Mouse (Mus musculus): ENCODE results near the gene Irs1. TPM values are rescaled to one million over a fixed set of nuclear protein-coding genes. Genes with fewer than 3 reads are reported as not detected.

The Irs1 gene
- polyA plus RNA-seq, 1 experiment: 3.9 TPM

DNA sequence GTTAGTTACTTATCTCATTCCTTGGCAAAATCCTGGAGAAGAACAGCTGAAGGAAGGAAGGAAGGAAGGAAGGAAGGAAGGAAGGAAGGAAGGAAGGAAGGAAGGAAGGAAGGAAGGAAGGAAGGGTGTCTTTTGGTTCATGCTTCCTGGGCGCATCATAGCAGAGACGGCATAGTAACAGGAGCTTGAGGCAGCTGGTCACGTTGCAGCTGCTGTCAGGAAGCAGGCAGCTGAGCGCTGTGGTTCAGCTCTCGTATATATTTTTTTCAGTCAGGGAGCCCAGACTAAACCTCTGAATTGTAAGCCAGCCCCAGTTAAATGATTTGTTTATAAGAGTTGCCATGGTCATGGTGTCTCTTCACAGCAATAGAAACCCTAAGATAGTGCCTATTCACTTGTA lies 34.9 kb upstream of the Irs1 start:
- no peak overlapping the region for H3K4me3 ChIP-seq
- TF ChIP-seq REST (IDR thresholded peaks at IDR 0.05; ENCODE audit: insufficient read depth, insufficient read length) (no peak), MYOD1 (IDR thresholded peaks at IDR 0.05; ENCODE audit: control insufficient read depth in 1 of 3, insufficient read length in 2 of 3, low read depth in 2 of 3) (peak in 2 of 3 experiments; percentile 73 to 75), MYOG (IDR thresholded peaks at IDR 0.05; ENCODE audit: control insufficient read depth in 1 of 3, insufficient read depth in 1 of 3, insufficient read length in 2 of 3, low read depth in 2 of 3) (peak; percentile 33 to 80 (median 71)), USF1 (IDR thresholded peaks at IDR 0.05; ENCODE audit: low read depth) (no peak), POLR2A (IDR thresholded peaks at IDR 0.05; ENCODE audit: insufficient read length, low read depth) (no peak), TCF3 (IDR thresholded peaks at IDR 0.05; ENCODE audit: insufficient read length, low read depth) (peak; percentile 60)
- peaks cover 94% of the 10 kb centered on the region for H3K79me2 ChIP-seq (ENCODE audit: control insufficient read depth, insufficient read depth)
- no peaks in the 10 kb centered on the region for H3K36me3 ChIP-seq (ENCODE audit: control insufficient read depth, insufficient read depth)
- H3ac ChIP-seq (ENCODE audit: control insufficient read depth, insufficient read length): no peak overlapping the region
- no peaks in the 10 kb centered on the region for H3K27me3 ChIP-seq (ENCODE audit: control insufficient read depth, insufficient read depth, insufficient read length)
- H3K4me2 ChIP-seq (ENCODE audit: low read depth): no peak overlapping the region

GRCm38 (mm10) chr1:82324131-82324785 lies 33.0 kb upstream of the Irs1 start:
- H3K4me3 ChIP-seq: no peak overlapping the region
- H3K79me2 ChIP-seq (ENCODE audit: control insufficient read depth, insufficient read depth): peaks cover 92% of the 10 kb centered on the region
- TF ChIP-seq MYOD1 (IDR thresholded peaks at IDR 0.05; ENCODE audit: control insufficient read depth in 1 of 3, insufficient read length in 2 of 3, low read depth in 2 of 3): no peak
- no peak for TF ChIP-seq REST (IDR thresholded peaks at IDR 0.05; ENCODE audit: insufficient read depth, insufficient read length)
- no peak for TF ChIP-seq POLR2A (IDR thresholded peaks at IDR 0.05; ENCODE audit: insufficient read length, low read depth)
- no peak for TF ChIP-seq MAX (IDR thresholded peaks at IDR 0.05; ENCODE audit: low read depth)
- no peaks in the 10 kb centered on the region for H3K36me3 ChIP-seq (ENCODE audit: control insufficient read depth, insufficient read depth)
- H3ac ChIP-seq (ENCODE audit: control insufficient read depth, insufficient read length): no peak overlapping the region
- H3K4me2 ChIP-seq (ENCODE audit: low read depth): no peak overlapping the region
- no peaks in the 10 kb centered on the region for H3K27me3 ChIP-seq (ENCODE audit: control insufficient read depth, insufficient read depth, insufficient read length)

DNA sequence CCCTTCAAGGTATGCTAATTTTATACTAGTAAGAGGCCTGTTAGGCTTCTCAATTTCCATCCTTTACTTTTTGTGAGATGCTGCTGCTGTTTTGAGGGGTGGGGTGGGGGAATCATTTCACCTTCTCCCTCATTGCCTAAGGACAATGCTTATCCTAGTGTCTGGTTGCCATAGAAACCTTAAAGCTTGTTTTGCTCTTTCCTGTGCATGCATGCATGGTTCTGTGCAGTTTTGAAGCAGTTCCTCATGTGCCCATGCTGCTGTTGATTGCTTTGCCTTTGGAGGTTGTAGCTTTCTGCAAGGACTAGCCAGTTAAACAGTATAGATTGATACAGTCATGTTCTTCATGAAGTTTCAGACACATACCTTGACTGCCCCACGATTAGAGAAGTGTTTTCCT lies 30.2 kb upstream of the Irs1 start:
- TF ChIP-seq MYOG (IDR thresholded peaks at IDR 0.05; ENCODE audit: control insufficient read depth in 1 of 3, insufficient read depth in 1 of 3, insufficient read length in 2 of 3, low read depth in 2 of 3): no peak
- no peak for TF ChIP-seq MAX (IDR thresholded peaks at IDR 0.05; ENCODE audit: low read depth)
- no peak for TF ChIP-seq TCF3 (IDR thresholded peaks at IDR 0.05; ENCODE audit: insufficient read length, low read depth)
- no peak for TF ChIP-seq TCF12 (IDR thresholded peaks at IDR 0.05; ENCODE audit: insufficient read depth, poor library complexity, severe bottlenecking)
- TF ChIP-seq MYOD1 (IDR thresholded peaks at IDR 0.05; ENCODE audit: control insufficient read depth in 1 of 3, insufficient read length in 2 of 3, low read depth in 2 of 3): no peak
- no peak for TF ChIP-seq POLR2AphosphoS2 (IDR thresholded peaks at IDR 0.05; ENCODE audit: insufficient read length, low read depth)
- TF ChIP-seq CEBPB (IDR thresholded peaks at IDR 0.05; ENCODE audit: insufficient read depth, poor library complexity, severe bottlenecking): no peak
- TF ChIP-seq SRF (IDR thresholded peaks at IDR 0.05; ENCODE audit: control insufficient read depth, insufficient read length, low read depth): no peak
- TF ChIP-seq POLR2A (IDR thresholded peaks at IDR 0.05; ENCODE audit: insufficient read length, low read depth): no peak
- TF ChIP-seq E2F4 (IDR thresholded peaks at IDR 0.05; ENCODE audit: insufficient read depth): no peak
- TF ChIP-seq USF1 (IDR thresholded peaks at IDR 0.05; ENCODE audit: low read depth): no peak
- no peak for TF ChIP-seq REST (IDR thresholded peaks at IDR 0.05; ENCODE audit: insufficient read depth, insufficient read length)
- peaks cover 88% of the 10 kb centered on the region for H3K79me2 ChIP-seq (ENCODE audit: control insufficient read depth, insufficient read depth)

DNA sequence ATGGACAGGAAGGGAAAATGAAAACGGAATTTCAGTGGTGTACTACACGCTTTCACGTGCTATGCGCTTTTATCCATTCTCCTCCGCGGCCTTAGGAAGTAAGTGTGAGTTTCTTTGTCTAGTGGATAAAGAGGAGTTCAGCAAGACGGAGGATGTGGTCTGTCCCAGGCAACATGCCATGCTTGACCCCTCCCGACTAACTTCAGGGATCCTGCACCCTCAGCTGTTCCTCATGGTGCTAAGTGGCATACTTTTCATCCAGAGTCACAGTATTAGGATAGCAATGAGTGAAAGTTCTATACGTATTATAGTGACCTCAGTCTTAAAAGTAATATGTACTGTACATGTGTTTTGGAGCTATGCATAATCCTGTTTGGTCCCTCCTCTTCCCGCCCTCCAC lies 29.6 kb upstream of the Irs1 start:
- H3K79me2 ChIP-seq (ENCODE audit: control insufficient read depth, insufficient read depth): peaks cover 83% of the 10 kb centered on the region
- TF ChIP-seq POLR2AphosphoS2 (IDR thresholded peaks at IDR 0.05; ENCODE audit: insufficient read length, low read depth): no peak
- peak in 1 of 3 experiments; percentile 76 for TF ChIP-seq MYOD1 (IDR thresholded peaks at IDR 0.05; ENCODE audit: control insufficient read depth in 1 of 3, insufficient read length in 2 of 3, low read depth in 2 of 3)
- TF ChIP-seq MAX (IDR thresholded peaks at IDR 0.05; ENCODE audit: low read depth): no peak
- no peak for TF ChIP-seq E2F4 (IDR thresholded peaks at IDR 0.05; ENCODE audit: insufficient read depth)
- no peak for TF ChIP-seq CEBPB (IDR thresholded peaks at IDR 0.05; ENCODE audit: insufficient read depth, poor library complexity, severe bottlenecking)
- TF ChIP-seq USF1 (IDR thresholded peaks at IDR 0.05; ENCODE audit: low read depth): no peak
- peak; percentile 19 for TF ChIP-seq TCF3 (IDR thresholded peaks at IDR 0.05; ENCODE audit: insufficient read length, low read depth)
- no peak for TF ChIP-seq TCF12 (IDR thresholded peaks at IDR 0.05; ENCODE audit: insufficient read depth, poor library complexity, severe bottlenecking)
- peak in 2 of 3 experiments; percentile 31 to 76 for TF ChIP-seq MYOG (IDR thresholded peaks at IDR 0.05; ENCODE audit: control insufficient read depth in 1 of 3, insufficient read depth in 1 of 3, insufficient read length in 2 of 3, low read depth in 2 of 3)
- TF ChIP-seq REST (IDR thresholded peaks at IDR 0.05; ENCODE audit: insufficient read depth, insufficient read length): no peak
- no peak for TF ChIP-seq POLR2A (IDR thresholded peaks at IDR 0.05; ENCODE audit: insufficient read length, low read depth)
- no peak for TF ChIP-seq SRF (IDR thresholded peaks at IDR 0.05; ENCODE audit: control insufficient read depth, insufficient read length, low read depth)
- H3K27me3 ChIP-seq (ENCODE audit: control insufficient read depth, insufficient read depth, insufficient read length): no peaks in the 10 kb centered on the region
- peak overlapping the region; percentile 52 for H3K4me2 ChIP-seq (ENCODE audit: low read depth)
- H3ac ChIP-seq (ENCODE audit: control insufficient read depth, insufficient read length): no peak overlapping the region
- H3K4me3 ChIP-seq: no peak overlapping the region
- H3K36me3 ChIP-seq (ENCODE audit: control insufficient read depth, insufficient read depth): no peaks in the 10 kb centered on the region

More for the DNA sequence above, 30.2 kb upstream of the Irs1 start:
- Histone ChIP-seq H3K4me3 (no peak overlapping the region), H3K36me3 (ENCODE audit: control insufficient read depth, insufficient read depth) (no peaks in the 10 kb centered on the region), H3K4me2 (ENCODE audit: low read depth) (peak overlapping the region; percentile 52), H3K27me3 (ENCODE audit: control insufficient read depth, insufficient read depth, insufficient read length) (no peaks in the 10 kb centered on the region), H3ac (ENCODE audit: control insufficient read depth, insufficient read length) (no peak overlapping the region)

GRCm38 (mm10) chr1:82320456-82320855 lies 29.2 kb upstream of the Irs1 start:
- Histone ChIP-seq H3K27me3 (ENCODE audit: control insufficient read depth, insufficient read depth, insufficient read length) (no peaks in the 10 kb centered on the region), H3K36me3 (ENCODE audit: control insufficient read depth, insufficient read depth) (no peaks in the 10 kb centered on the region), H3K4me3 (no peak overlapping the region), H3K79me2 (ENCODE audit: control insufficient read depth, insufficient read depth) (peaks cover 79% of the 10 kb centered on the region), H3ac (ENCODE audit: control insufficient read depth, insufficient read length) (no peak overlapping the region), H3K4me2 (ENCODE audit: low read depth) (peak overlapping the region; percentile 52)
- TF ChIP-seq CEBPB (IDR thresholded peaks at IDR 0.05; ENCODE audit: insufficient read depth, poor library complexity, severe bottlenecking): peak; percentile 59; the same call in 1 of the 2 replicates
- peak; percentile 77 for TF ChIP-seq TCF3 (IDR thresholded peaks at IDR 0.05; ENCODE audit: insufficient read length, low read depth)
- TF ChIP-seq POLR2A (IDR thresholded peaks at IDR 0.05; ENCODE audit: insufficient read length, low read depth): no peak
- no peak for TF ChIP-seq POLR2AphosphoS2 (IDR thresholded peaks at IDR 0.05; ENCODE audit: insufficient read length, low read depth)
- TF ChIP-seq TCF12 (IDR thresholded peaks at IDR 0.05; ENCODE audit: insufficient read depth, poor library complexity, severe bottlenecking): peak; percentile 97
- peak; percentile 78 to 95 (median 88) for TF ChIP-seq MYOD1 (IDR thresholded peaks at IDR 0.05; ENCODE audit: control insufficient read depth in 1 of 3, insufficient read length in 2 of 3, low read depth in 2 of 3)
- no peak for TF ChIP-seq SRF (IDR thresholded peaks at IDR 0.05; ENCODE audit: control insufficient read depth, insufficient read length, low read depth)
- no peak for TF ChIP-seq MAX (IDR thresholded peaks at IDR 0.05; ENCODE audit: low read depth)
- TF ChIP-seq E2F4 (IDR thresholded peaks at IDR 0.05; ENCODE audit: insufficient read depth): no peak
- peak in 2 of 3 experiments; percentile 80 to 94 for TF ChIP-seq MYOG (IDR thresholded peaks at IDR 0.05; ENCODE audit: control insufficient read depth in 1 of 3, insufficient read depth in 1 of 3, insufficient read length in 2 of 3, low read depth in 2 of 3)
- no peak for TF ChIP-seq REST (IDR thresholded peaks at IDR 0.05; ENCODE audit: insufficient read depth, insufficient read length)
- no peak for TF ChIP-seq USF1 (IDR thresholded peaks at IDR 0.05; ENCODE audit: low read depth)

All from myocyte (in vitro differentiated cells).